Mouse (Mus musculus): ENCODE measurements at regions not wholly inside any gene's neighbourhood (a gene's known extent, or its start where the extent isn't known, plus 50 kb on each side); places are given as distances from the start of the nearest gene placed in this dataset.

GRCm38 (mm10) chr6:100365791-100366190, 78.5 kb upstream of the Rybp start:
- TF ChIP-seq CTCF (IDR thresholded peaks at IDR 0.05; ENCODE audit: low read depth) = no peak
- no peak for TF ChIP-seq EP300 (optimal IDR thresholded peaks at IDR 0.05)
